Mouse (Mus musculus) stomach, postnatal 0 days (tissue): Measurements from ENCODE around the gene Gfpt1. TPM values are rescaled to one million over a fixed set of nuclear protein-coding genes. Genes with fewer than 3 reads are reported as not detected.

Experiments
- ATAC-seq: fragments of 200-750 bp; cut with Nextera tagmentation; 2 replicates; pipeline ENCODE4 v1.8.0; 2017; ENCODE audit not compliant: low FRiP score, low TSS enrichment
- DNase-seq: peaks from one replicate; pipeline ENCODE4 v3.0.0-alpha.2; 2016; ENCODE audit warnings: low spot score
- H3K27ac ChIP-seq: fragments of 300-500 bp; sonication (generic); replicated peaks from 2 replicates; pipeline ENCODE4 v1.5.1; 2014; ENCODE audit warnings: mild to moderate bottlenecking, control low read depth
- H3K27me3 ChIP-seq: fragments of 300-500 bp; sonication (generic); 2 replicates; pipeline ENCODE4 v1.6.1; 2014; ENCODE audit warnings: low read length; ENCODE audit not compliant: control insufficient read depth, insufficient read depth
- H3K36me3 ChIP-seq: fragments of 300-500 bp; sonication (generic); 2 replicates; pipeline ENCODE4 v1.6.1; 2014; ENCODE audit warnings: low read length, mixed read lengths; ENCODE audit not compliant: control insufficient read depth, insufficient read depth
- H3K4me1 ChIP-seq: fragments of 300-500 bp; sonication (generic); replicated peaks from 2 replicates; pipeline ENCODE4 v1.6.1; 2014; ENCODE audit warnings: antibody characterized with exemption; ENCODE audit not compliant: control insufficient read depth, insufficient read depth
- H3K4me2 ChIP-seq: fragments of 300-500 bp; sonication (generic); replicated peaks from 2 replicates; pipeline ENCODE4 v1.6.1; 2014; ENCODE audit warnings: low read depth, mild to moderate bottlenecking, control low read depth, moderate library complexity
- H3K4me3 ChIP-seq: fragments of 300-500 bp; sonication (generic); 2 replicates; pipeline ENCODE4 v1.5.1; 2014; ENCODE audit warnings: low read depth, low read length, control low read depth
- H3K9ac ChIP-seq: fragments of 300-500 bp; sonication (generic); 2 replicates; pipeline ENCODE4 v1.6.1; 2014; ENCODE audit warnings: mild to moderate bottlenecking, low read length, control low read depth, mixed read lengths
- H3K9me3 ChIP-seq: fragments of 300-500 bp; sonication (generic); 2 replicates; pipeline ENCODE4 v1.6.1; 2016; ENCODE audit warnings: low read length; ENCODE audit not compliant: control insufficient read depth
- CTCF ChIP-seq: IDR thresholded peaks from 2 replicates; pipeline ENCODE4 v1.5.1; 2016; ENCODE audit warnings: antibody characterized with exemption, low read depth, mild to moderate bottlenecking, moderate library complexity
- EP300 ChIP-seq: optimal IDR thresholded peaks from 2 replicates; pipeline ENCODE3; 2016; ENCODE audit warnings: antibody characterized with exemption
- WGBS: fragments of 180-500 bp; shearing (Covaris S2); extraction: QIAGEN DNeasy Blood & Tissue Kit; methylation state at CpG from one replicate; pipeline ENCODE4 v1.1.7; 2014; 5-methylcytosine and 5-hydroxymethylcytosine counted together
- polyA plus RNA-seq: library from polyadenylated mRNA; unstranded; fragments of >200 nt; fragmentation: Nextera tagmentation; extraction: Ambion mirVana; gene quantifications from 2 replicates; pipeline ENCODE4 v1.2.1, GENCODE M21; 2015

Gfpt1 gene
- polyA plus RNA-seq, 1 experiment from 2014 or later, result 17.4 TPM

- 21% methylated on average over 3 of the region's 3 CpGs for WGBS
- Histone ChIP-seq H3K27ac (peak overlapping the region; percentile 40; the same call in 1 of the 2 replicates), H3K4me1 (peaks cover 2% of the 10 kb centered on the region; the same call in 1 of the 2 replicates)
Measured at GRCm38 (mm10) chr6:87099261-87099660, 56.6 kb downstream of the Gfpt1 start.

GRCm38 (mm10) chr6:87099671-87100296 lies 57.1 kb downstream of the Gfpt1 start:
- H3K9me3 ChIP-seq, result no peaks in the 10 kb centered on the region
- no peak overlapping the region for H3K4me2 ChIP-seq
- peaks cover 2% of the 10 kb centered on the region; the same call in 1 of the 2 replicates for H3K4me1 ChIP-seq
- H3K27me3 ChIP-seq, result no peaks in the 10 kb centered on the region
- peak overlapping the region; percentile 85 for H3K27ac ChIP-seq
- H3K9ac ChIP-seq, result 0 out of 2 replicates have a peak overlapping the region, but pooled peaks have one; percentile 32
- no peaks in the 10 kb centered on the region for H3K36me3 ChIP-seq
- 41% methylated on average over 7 of the region's 7 CpGs for WGBS
- no peak for DNase-seq
- ATAC-seq, result no peak; the same call in 1 of the 2 replicates
- H3K4me3 ChIP-seq, result no peak overlapping the region
- TF ChIP-seq CTCF (no peak), EP300 (no peak)

More at GRCm38 (mm10) chr6:87099261-87099660, 56.6 kb downstream of the Gfpt1 start:
- Histone ChIP-seq H3K9me3 (no peaks in the 10 kb centered on the region), H3K36me3 (no peaks in the 10 kb centered on the region), H3K9ac (no peak overlapping the region), H3K4me2 (no peak overlapping the region), H3K27me3 (no peaks in the 10 kb centered on the region), H3K4me3 (no peak overlapping the region)
- TF ChIP-seq CTCF (no peak), EP300 (no peak)
- no peak for ATAC-seq
- no peak for DNase-seq

GRCm38 (mm10) chr6:87100297-87101020 lies 57.8 kb downstream of the Gfpt1 start:
- no peak for TF ChIP-seq CTCF
- no peak for TF ChIP-seq EP300
- Histone ChIP-seq H3K36me3 (no peaks in the 10 kb centered on the region), H3K9me3 (no peaks in the 10 kb centered on the region), H3K4me1 (peaks cover 2% of the 10 kb centered on the region; the same call in 1 of the 2 replicates), H3K4me2 (no peak overlapping the region), H3K27me3 (no peaks in the 10 kb centered on the region), H3K9ac (0 out of 2 replicates have a peak overlapping the region, but pooled peaks have one; percentile 32), H3K27ac (peak overlapping the region; percentile 85), H3K4me3 (no peak overlapping the region)
- DNase-seq (peak; percentile 13), ATAC-seq (no peak)
- WGBS, result 72% methylated on average over 9 of the region's 9 CpGs

GRCm38 (mm10) chr6:87101281-87101954 lies 58.8 kb downstream of the Gfpt1 start:
- ATAC-seq (peak; percentile 58), DNase-seq (peak; percentile 91)
- Histone ChIP-seq H3K9ac (peak overlapping the region; percentile 52), H3K9me3 (no peaks in the 10 kb centered on the region), H3K4me2 (peak overlapping the region; percentile 71), H3K27me3 (no peaks in the 10 kb centered on the region), H3K4me3 (peak overlapping the region; percentile 27), H3K36me3 (no peaks in the 10 kb centered on the region), H3K4me1 (peaks cover 2% of the 10 kb centered on the region; the same call in 1 of the 2 replicates), H3K27ac (0 out of 2 replicates have a peak overlapping the region, but pooled peaks have one; percentile 13)
- no peak for TF ChIP-seq EP300
- peak; percentile 82 for TF ChIP-seq CTCF
- WGBS, result 11% methylated on average over 12 of the region's 12 CpGs

- H3K36me3 ChIP-seq, result no peaks in the 10 kb centered on the region
- H3K27ac ChIP-seq, result peak overlapping the region; percentile 75
- H3K4me3 ChIP-seq, result no peak overlapping the region
- H3K27me3 ChIP-seq, result no peaks in the 10 kb centered on the region
- TF ChIP-seq EP300 (no peak), CTCF (no peak)
- no peaks in the 10 kb centered on the region for H3K9me3 ChIP-seq
- WGBS, result 19% methylated on average over 4 of the region's 4 CpGs
- no peak overlapping the region for H3K4me2 ChIP-seq
- peaks cover 2% of the 10 kb centered on the region; the same call in 1 of the 2 replicates for H3K4me1 ChIP-seq
- ATAC-seq (peak; percentile 43; the same call in 1 of the 2 replicates), DNase-seq (peak; percentile 35)
- 0 out of 2 replicates have a peak overlapping the region, but pooled peaks have one; percentile 1 for H3K9ac ChIP-seq
Measured at GRCm38 (mm10) chr6:87101955-87102353, 59.3 kb downstream of the Gfpt1 start.
